Mouse (Mus musculus) right cerebral cortex, adult 2 months (tissue): ENCODE results near the gene Gimd1.

Experiments used
- DNase-seq, 2 experiments: peaks; one replicate each; pipeline ENCODE4 v3.0.0; 2021 to 2022; ENCODE audit warnings: low spot score in 2 of 2

The Gimd1 gene

GRCm38 (mm10) chr3:132629601-132630239 is at the start of gene Gimd1:
Gene Gimd1 (plus strand): TSS chr3:132629820.
- DNase-seq, result no peak

DNA sequence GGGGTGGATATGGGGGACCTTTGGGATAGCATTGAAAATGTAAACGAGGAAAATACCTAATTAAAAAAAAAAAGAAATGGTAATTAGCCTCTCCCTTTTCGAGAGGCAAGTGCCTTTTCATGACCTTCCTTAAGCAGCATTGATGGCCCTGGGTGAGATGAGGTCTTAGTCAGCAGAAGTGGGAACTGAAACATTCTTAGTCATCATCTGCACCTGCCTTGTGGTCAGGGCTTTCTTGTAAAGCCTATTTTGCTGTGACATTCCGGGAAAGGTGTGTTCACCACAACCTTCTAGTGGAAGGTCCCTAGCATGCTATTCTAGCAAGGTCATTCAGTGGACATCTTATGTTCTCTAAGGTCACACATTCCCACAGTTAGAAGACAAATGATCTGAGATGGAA is 48.4 kb upstream of the Gimd1 start:
- DNase-seq, result no peak

DNA sequence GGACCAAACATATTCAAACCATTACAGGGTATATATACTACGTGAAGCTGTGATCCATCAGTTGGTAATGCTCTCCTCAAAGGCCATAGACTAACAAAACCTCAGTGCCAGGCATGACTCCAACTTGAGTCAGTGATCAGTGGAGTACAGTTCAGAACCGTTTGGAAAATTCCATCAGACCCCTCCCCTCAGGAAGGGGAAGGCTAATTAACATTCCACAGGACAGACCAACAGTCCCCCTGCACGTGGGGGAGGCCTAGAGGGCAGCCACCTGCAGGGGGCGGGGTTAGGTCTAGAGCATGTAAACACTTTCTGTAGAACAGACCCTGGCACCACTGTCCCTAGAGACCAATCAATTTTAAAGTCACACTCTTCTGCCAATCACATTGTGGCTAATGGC is 47.3 kb upstream of the Gimd1 start:
- DNase-seq, result no peak

- DNase-seq, result no peak
These were observed 44.3 kb upstream of the Gimd1 start for GRCm38 (mm10) chr3:132585122-132585972.

DNA sequence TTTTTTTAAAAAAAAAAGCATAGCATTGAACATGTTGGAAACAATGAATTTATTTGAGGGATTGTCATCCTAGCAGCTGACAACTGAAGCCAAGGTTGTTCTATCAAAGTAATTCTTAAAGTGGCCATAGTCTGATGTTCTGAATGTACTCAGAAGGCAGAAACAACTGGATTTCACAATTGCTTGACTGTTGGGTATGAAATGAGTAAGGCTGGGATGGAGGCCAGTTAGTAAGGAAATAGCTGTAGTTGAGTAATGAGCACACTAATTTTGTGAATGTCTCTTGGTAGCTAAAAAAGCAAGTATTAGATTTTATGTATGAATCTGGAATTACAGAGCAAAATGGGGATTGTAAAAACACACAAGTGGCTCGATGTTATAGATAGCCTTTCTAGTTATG is 41.5 kb upstream of the Gimd1 start:
- no peak for DNase-seq

GRCm38 (mm10) chr3:132590010-132590409 is 39.6 kb upstream of the Gimd1 start:
- no peak for DNase-seq

DNA sequence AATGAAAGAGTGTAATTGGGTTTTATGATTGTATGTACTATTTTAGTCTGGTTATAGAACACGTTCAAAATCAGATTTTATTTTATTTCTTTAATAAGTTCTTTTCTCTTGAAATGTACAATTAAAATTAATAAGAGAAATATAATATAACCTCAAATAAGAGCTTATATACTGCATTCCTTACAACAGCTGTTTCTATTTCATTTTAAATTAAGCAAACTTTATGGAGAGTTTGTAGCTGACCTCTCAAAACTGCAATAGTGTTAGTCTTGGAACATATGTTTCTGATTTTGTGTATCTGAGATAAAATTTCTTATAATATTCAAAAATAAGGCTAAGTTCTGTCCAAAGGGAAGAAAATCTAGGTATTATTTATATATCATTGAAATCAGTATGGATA is 39.0 kb upstream of the Gimd1 start:
- no peak for DNase-seq

GRCm38 (mm10) chr3:132628741-132629140 is 879 bp upstream of the Gimd1 start:
- DNase-seq, result peak; percentile 15 to 46

GRCm38 (mm10) chr3:132633261-132633660 is 3.6 kb downstream of the Gimd1 start:
- DNase-seq, result no peak

DNA sequence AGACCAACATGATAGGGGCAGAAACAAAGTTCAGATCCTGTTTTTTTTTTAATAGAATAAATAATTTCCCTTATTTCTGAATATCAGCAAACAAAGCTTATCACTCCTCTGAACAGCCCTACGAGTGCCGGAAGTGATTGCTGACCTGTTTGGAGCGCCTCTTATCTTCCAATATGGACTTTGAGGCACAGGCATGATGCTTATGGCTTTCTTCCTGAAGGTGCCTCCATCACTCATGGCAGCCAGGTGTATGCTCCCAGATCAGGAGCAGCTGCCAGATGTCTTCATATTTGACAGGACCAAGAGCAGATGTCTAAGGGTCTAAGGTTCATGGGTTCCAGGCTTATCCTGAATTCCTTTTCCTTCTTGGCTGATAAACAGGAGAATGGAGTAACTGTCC is 7.5 kb downstream of the Gimd1 start:
- no peak for DNase-seq

DNA sequence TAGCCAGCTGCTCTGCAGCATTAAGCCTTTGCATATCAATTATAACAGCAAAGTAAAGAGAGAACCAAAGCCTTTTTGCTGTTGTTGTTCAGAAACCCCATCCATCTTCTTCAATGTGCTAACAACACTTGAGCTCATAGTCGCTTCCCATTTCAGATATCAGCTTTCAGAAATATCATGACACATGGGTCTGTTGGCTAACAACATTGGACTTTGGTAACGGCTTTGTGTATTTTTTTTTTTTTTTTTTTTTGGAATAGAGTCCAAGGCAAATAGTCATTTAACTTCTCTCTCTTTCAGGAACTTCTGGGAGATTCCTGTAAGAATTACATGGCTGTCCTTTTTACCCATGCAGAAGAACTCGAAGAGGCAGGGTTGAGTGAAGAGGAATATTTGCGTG is 14.5 kb downstream of the Gimd1 start:
- DNase-seq, result no peak

GRCm38 (mm10) chr3:132646814-132647213 is 17.2 kb downstream of the Gimd1 start:
- no peak for DNase-seq

- DNase-seq, result no peak
These were observed 19.7 kb downstream of the Gimd1 start for GRCm38 (mm10) chr3:132649368-132649767.

GRCm38 (mm10) chr3:132650191-132650590 is 20.6 kb downstream of the Gimd1 start:
- DNase-seq, result no peak

DNA sequence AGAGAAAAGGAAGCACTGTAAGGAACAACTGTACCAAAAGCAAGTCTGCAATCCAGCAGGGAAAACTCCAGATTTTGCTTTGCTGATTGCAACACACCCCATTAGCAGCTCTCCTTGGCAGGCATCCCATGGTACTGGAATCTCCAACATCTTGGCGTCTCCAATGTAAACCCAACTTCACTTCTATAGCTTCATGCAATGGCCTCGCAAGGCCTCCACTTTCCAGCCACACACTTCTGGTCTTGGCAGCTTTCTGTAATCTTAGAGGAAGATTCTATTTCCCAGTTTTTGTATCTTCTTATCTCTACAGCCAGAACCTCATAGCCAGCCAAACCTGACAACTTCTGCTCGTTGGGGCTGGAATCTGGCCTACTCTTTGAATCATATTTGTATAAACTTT is 22.2 kb downstream of the Gimd1 start:
- DNase-seq, result no peak

- no peak for DNase-seq
These were observed 24.3 kb downstream of the Gimd1 start for GRCm38 (mm10) chr3:132653959-132654358.

DNA sequence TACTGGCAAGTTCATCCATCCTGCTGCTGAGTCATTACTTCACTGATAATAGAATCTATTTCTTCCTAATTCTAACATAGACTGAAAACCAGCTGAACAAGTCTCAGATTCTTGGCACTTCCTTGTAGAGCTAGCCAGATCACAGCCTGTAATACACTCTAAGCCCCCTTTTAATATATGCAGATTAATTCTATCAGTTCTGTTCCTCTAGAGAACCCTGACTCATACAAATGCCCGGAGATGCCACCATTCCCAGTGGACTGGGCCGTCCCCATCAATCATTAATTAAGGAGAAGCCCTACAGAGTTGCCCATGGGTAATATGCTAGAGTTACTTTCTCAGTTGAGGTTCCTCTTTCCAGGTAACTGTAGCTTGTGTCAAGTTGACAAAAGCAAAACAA is 26.3 kb downstream of the Gimd1 start:
- DNase-seq, result no peak

DNA sequence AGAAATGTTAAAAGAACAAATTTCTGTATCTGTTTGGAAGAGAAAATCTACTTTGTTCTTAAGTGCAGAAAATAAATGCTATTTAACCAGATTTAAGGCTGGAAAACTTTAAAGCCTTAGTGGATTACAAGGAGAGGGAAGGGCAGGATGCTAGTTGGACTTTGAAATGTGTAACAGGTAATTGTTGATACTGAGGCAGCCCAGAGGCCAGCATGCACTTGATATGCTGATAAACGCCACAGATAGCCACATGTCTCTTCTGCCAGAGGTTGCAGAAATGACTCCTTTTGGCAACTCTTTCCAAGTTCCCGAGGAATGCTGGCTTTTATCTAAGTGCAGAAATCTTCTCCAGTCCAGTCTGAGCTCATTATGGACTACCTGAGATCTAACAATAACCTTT is 47.9 kb downstream of the Gimd1 start:
- no peak for DNase-seq

DNA sequence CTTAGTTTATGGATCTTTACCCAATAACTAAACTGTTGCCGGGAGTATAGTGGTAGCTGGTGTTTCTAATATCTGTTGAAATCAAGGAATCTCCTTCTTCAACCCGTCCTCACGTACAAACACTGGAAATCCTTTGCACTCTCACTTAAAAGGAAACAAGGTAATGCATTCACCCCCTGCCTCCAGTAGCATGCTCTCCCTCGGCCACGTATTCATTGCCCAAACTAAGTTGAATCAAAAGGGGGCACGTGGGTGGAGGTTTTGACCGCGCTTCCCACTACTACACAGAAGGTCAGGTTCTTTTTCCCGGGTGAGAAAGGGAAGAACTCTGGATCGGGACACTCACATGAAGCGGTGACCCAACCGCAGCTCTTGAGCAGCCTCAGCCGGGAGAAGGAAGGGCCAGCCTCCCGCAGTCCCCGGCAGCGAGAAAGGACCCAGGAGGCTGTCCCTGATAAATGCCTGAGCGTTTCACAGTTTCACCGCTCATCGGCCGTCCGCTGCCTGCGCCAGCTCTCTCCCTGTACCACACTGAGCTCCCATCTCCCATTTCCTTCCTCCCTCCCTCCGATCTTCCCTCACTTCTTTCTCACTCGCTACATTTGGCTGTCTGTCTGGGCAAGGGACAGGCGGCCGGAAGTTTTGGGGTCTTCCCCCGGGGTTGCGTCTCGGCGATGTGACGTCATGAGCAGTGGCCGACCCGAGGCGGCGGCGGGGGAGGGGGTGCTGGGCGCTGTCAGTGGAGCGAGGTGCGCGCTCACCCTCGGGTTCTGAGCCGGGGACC is 54.0 kb downstream of the Gimd1 start, which contains the start of gene Tbck:
Gene Tbck (plus strand): TSS at position 698 of the 784 bp plus-strand sequence.
- DNase-seq, result peak; percentile 95 to 96

DNA sequence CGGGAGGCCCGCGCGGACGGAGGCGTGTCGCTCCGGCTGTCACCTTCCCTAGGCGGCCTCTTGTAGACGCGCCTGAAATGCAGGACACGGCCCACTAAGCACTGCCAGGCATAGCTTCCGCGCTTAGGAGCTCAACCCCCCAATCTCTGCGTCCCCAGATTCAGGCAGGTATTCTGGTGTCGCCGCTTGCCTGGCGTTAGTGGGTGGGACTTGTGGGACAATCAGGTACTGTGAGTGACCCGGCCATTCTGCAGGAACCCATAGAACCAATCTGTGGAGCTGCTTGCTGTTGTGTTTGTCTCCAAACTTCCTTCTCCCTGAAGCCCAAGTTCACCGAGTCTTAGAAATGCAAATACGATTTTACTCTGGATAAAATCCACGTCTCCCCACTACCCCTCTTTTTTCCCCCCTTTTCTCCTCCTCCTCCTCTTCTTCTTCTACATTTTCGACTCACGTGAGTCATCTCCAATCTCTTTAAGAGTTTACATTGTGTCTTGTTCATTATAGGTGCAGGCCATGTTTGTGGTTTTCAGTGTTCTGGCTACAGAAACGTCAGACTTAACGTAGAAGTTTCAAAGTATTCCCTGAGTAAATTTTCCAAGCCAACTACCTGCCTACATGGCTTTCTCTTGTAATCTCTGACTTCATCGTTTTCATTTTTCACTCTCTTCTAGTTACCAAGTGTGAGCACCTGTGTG is 54.8 kb downstream of the Gimd1 start, which contains the start of gene Aimp1:
Gene Aimp1 (minus strand): TSS at position 140 of the 698 bp plus-strand sequence.
- DNase-seq, result no peak
